Mouse (Mus musculus) adipocyte (in vitro differentiated cells): ENCODE measurements around the gene Ccl4.

Source experiments
- DNase-seq: peaks from one replicate; pipeline ENCODE4 v3.0.0-alpha.2; 2016; ENCODE audit warnings: low spot score

Gene Ccl4

GRCm38 (mm10) chr11:83662204-83662603 is at the start of gene Ccl4:
TSS of gene Ccl4 (plus strand) at chr11:83662584.
- no peak for DNase-seq

DNA sequence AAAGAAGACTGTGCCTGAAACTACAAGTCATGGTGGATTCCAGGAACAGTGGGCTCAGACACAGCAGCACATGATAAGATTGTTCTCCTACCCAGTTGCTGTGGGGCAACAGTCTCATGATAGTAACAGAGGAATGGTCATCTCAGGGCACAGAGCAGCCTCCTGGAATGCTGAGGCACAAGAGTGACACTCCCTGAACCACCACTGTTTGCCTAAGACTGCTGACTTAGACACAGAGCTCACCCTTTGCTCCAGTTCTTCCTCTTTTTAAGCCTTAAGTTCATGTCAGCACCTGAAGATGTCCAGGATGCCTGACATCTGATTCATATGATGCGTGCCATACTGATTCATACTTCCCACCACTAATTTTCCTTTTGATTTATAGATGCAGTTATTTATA is 45.8 kb upstream of the Ccl4 start:
- DNase-seq, result peak; percentile 39

GRCm38 (mm10) chr11:83618238-83618637 is 44.1 kb upstream of the Ccl4 start:
- DNase-seq, result no peak

GRCm38 (mm10) chr11:83619037-83619436 is 43.3 kb upstream of the Ccl4 start:
- no peak for DNase-seq

DNA sequence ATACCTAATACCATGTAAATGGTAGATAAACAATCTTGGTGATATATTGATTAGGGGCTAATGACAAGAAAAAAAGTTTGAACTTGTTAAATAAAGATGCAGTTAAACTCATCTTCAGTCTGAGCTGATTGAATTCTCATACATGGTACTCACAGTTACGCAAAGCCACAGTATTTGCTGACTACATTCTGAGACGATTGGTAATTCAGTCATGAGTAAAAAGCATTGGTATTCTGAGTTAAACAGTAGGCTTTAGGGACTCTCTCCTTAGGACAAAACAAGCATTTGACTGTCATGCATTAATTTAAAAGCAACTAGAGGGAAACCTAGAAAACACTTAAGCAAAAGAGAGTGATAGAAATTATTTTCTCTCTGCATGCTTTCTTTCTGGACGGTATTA is 38.8 kb upstream of the Ccl4 start:
- no peak for DNase-seq

- no peak for DNase-seq
Measured at GRCm38 (mm10) chr11:83628808-83629207, 33.6 kb upstream of the Ccl4 start.

DNA sequence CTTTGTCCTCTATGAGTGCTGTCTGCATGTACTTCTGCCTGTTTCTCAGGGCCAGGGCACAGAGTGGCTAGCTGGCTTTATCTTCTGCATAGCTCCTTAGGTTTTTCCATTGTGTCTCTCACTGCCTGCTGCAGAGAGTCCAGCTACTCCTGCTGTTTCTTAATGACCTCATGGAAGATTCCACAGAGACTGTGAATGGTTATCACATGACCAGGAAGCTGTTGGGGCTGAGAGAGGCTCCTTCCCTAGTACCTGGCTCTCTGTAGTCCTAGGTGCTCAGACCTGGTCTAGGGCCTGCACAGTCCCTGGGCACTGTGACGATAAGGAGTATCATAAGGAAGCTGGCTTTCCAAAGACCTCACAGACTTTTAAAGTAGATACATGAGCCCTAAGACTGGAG is 31.8 kb upstream of the Ccl4 start:
- peak; percentile 41 for DNase-seq

DNA sequence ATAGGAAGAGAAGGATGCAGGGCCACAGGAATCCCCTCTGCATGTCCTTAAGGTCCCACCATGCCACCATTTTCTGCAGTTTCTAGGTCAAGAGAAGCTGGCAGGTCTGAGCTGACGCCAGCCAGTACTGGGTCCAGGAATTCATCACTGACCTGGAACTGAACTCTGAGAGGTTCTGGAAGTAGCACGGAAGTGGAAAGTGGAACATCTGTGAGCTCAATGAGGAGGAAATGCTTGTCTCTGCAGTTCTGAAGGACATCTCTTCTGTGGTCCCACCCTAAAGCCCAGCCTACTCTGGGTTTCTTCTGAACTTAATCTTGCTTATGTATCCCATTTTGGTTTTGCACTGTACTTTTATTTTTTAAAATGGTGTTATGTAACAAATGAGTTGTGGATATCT is 31.3 kb upstream of the Ccl4 start:
- peak; percentile 26 for DNase-seq

- DNase-seq, result peak; percentile 69
Measured at GRCm38 (mm10) chr11:83632744-83633143, 29.6 kb upstream of the Ccl4 start.

DNA sequence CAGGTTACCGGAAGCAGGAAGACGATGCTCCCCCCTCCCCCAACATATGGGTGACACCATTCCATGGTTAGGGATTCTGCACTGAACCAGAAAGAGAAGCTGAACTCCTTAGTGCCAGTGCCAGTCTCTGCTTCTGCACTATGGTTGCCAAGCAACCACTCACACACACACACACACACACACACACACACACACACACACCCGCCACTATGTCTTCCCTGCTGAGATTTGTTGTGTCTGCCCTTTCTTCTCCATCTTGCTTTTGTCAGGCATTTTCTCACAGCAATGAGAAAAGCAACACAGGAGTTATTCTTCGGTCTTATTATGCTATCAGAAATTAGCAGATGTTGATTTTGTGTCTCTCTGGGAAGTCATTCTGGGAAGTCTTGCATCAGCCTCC is 28.0 kb upstream of the Ccl4 start:
- DNase-seq, result no peak

GRCm38 (mm10) chr11:83634898-83635297 is 27.5 kb upstream of the Ccl4 start:
- DNase-seq, result peak; percentile 36

GRCm38 (mm10) chr11:83636742-83637235 is 25.6 kb upstream of the Ccl4 start:
- no peak for DNase-seq

DNA sequence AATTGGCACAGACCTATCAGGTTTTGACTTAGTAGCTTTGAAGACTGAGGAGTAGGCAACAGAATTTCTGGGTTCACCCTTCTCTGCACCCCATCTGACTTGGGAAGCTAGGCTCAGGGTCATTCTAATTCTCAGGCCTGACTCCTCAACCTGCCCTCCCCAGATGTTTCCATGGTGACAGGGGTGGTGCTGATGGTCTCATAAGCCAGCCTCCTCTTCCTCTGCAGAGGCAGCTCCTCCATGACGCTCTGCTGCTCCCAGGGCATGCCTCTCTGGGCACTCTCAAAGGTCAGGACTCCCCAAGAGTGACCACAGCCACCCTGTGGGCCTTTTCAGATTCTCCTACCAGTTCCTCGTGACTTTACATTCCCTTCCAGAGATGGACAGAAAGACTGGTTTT is 23.4 kb upstream of the Ccl4 start:
- no peak for DNase-seq

DNA sequence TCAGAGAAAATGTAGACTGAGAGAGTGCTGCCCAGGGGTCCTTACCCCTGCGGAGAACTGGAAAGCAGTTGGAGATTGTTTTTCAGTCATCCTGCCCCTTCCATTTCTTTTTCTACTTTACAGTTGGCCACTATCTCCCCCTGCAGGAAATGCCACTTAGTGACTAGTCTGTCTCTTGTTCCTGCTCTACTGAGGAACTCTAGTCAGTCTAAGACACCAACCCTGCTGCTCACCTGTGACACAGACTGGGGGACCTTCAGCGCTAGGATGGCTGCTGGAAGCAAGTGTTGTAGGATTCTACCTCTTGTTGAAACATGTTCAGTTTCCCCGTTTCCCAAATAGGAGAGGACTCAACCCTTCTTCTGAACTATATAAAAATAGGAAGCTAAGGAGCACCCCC is 22.9 kb upstream of the Ccl4 start:
- peak; percentile 28 for DNase-seq

DNA sequence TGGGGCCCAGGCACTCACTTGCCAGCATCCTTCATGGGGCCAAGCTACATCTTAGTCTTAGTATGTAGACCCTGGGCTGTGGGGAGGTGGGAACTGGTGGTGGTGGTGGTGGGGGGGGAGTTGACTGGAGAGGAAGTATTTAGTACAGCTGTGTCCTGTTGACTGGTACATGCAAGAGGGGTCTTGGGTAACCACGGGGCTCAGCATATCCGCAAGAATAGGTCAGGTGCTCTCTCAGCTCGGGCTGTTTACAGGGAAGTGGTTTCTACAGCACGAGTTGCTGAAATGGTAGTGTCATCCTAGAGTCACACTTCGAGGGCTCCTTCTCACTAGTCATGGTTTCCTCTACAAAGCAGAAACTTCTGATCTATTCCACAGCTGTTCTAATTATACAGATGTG is 22.2 kb upstream of the Ccl4 start:
- DNase-seq, result no peak

- DNase-seq, result no peak
Measured at GRCm38 (mm10) chr11:83641216-83641615, 21.2 kb upstream of the Ccl4 start.

- DNase-seq, result no peak
Measured at GRCm38 (mm10) chr11:83645521-83645920, 16.9 kb upstream of the Ccl4 start, which contains the start of gene Rpl9-ps1. TSS of gene Rpl9-ps1 (minus strand) at chr11:83645621.

DNA sequence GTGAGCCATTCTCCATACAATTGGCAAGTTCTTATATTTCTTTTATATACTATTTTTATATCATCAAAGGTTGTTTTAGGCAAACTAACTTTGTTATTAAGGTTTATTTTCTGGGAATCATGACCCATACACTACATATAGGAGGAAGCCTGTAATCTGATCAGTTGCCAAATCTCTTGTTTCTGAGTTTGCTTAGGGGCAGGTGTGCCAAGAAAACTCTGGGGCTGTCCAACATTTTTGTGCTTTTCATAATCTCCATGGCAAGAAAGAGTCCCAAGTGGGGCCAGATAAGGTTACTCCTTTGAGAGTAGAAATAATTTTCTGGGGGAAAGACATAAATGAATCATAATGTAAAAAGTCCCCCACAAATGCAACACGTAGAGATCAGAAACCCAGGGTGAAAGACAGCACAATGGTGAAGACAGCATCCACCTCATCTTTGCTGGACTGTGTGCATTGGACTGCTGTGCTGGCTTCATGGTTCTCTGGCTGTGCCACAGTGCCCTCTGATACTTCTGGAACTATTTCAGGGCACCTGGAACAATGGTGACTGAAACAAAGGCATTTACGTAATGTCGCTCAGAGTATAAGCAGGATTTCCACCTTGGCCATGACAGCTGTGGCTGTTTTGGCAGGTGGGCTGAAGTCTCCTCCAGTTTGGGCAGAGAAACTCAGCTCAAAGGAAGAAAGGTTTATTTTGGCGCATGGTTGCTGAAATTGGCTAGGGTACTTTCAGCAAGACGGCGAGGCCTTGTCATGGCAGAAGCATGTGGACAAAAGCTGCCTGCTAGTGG is 15.8 kb upstream of the Ccl4 start:
- DNase-seq, result peak; percentile 28

- no peak for DNase-seq
Measured at GRCm38 (mm10) chr11:83649305-83649841, 13.0 kb upstream of the Ccl4 start, which contains the start of gene Ccl3. TSS of gene Ccl3 (minus strand) at chr11:83649355.

DNA sequence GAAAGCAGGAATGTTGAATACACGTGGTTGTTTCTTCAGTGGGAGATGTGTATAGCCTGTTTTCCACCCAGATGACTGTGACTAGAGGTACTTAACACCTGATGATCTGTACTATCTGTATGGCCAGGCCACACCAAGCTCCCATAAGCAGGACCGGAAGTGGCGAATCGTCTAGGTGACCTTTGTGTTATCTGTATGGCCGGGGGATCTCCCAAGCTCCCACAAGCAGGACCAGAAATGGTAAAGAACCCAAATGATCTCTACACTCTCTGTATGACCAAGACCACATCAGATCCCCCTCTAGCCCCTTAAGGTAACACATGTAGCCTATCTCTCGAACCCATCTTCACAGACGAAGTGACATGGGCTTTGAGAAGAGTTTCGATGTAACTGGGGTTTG is 7.8 kb upstream of the Ccl4 start:
- DNase-seq, result no peak

DNA sequence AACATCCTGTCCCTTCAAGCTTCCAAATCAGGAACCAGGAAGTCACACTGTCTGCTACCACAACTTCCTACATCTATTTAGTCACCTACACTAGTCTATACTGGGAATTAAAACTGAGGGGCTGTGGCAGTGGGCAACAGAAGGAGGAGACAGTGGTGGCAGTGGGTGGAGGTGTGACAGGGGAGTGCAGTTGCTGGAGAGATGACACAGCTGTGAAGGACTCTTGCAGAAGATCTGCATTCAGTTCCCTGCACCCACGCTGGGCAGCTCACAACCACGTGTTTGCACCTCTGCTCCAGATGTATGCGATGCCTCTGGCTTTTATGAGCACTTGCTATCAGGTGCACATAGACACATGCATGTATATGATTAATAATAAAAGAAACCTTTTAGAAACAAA is 4.9 kb upstream of the Ccl4 start:
- no peak for DNase-seq

- DNase-seq, result no peak
Measured at GRCm38 (mm10) chr11:83658797-83659196, 3.6 kb upstream of the Ccl4 start.

- no peak for DNase-seq
Measured at GRCm38 (mm10) chr11:83663532-83663931, 1.1 kb downstream of the Ccl4 start.

GRCm38 (mm10) chr11:83671743-83672142 is 9.4 kb downstream of the Ccl4 start:
- DNase-seq, result peak; percentile 54
